Mouse (Mus musculus) thymus, adult 2 months (tissue): Measurements from ENCODE around the gene Il1rn.

Experiments
- CTCF ChIP-seq: fragments of 200-500 bp; IDR thresholded peaks from 2 replicates; pipeline ENCODE4 v1.5.1; 2012; ENCODE audit warnings: mild to moderate bottlenecking, control low read depth, low read length, moderate library complexity, borderline replicate concordance; ENCODE audit not compliant: control insufficient read depth, poor library complexity, insufficient read depth; ENCODE audit errors: extremely low read depth
- POLR2A ChIP-seq: fragments of 200-500 bp; IDR thresholded peaks from 2 replicates; pipeline ENCODE4 v1.6.1; 2012; ENCODE audit warnings: mild to moderate bottlenecking, low read length, control low read depth, moderate library complexity; ENCODE audit not compliant: control insufficient read depth, poor library complexity, insufficient read depth; ENCODE audit errors: extremely low read depth

GRCm38 (mm10) chr2:24344619-24345018 is 8.0 kb downstream of the Il1rn start:
- no peak for TF ChIP-seq POLR2A
- no peak for TF ChIP-seq CTCF
